Mouse (Mus musculus) B cell, adult 2 months (primary cell): ENCODE data around the gene Kif1b.

ENCODE experiments used
- DNase-seq, 2 experiments: peaks; one replicate each; pipeline ENCODE4 v3.0.0; 2022

Gene Kif1b

DNA sequence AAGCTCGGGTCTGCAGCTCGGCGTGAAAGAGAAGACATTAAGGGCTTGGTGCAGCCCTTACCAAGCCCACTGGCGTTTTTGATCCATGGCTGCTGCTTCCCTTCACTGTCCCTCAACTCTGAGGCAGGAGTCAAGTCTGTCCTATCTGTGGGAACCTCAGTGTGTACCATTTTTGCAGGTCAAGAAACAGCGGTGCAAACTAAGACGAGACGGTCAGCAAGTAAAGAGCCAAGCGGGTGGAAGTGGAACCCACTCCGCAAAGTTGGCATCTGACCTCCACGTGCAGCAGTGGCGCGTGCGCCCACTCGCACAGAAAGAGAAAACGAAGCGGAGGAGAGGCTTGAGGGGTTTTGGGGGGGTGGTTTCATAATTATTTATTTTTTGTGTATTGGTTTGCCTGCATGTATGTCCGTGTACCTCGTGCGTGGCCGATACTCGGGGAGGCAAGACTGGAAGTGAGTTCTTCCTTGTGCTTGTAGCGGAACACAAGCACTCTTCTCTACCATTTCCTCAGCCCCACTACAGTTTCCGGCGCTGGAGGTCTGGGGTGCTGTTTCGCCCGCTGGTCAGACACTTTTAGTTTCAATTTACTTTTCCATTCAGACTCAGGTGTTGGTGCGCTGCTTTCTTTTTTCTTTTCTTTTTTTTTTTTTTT is 140.4 kb downstream of the Kif1b start:
- peak; percentile 62 to 64 for DNase-seq

DNA sequence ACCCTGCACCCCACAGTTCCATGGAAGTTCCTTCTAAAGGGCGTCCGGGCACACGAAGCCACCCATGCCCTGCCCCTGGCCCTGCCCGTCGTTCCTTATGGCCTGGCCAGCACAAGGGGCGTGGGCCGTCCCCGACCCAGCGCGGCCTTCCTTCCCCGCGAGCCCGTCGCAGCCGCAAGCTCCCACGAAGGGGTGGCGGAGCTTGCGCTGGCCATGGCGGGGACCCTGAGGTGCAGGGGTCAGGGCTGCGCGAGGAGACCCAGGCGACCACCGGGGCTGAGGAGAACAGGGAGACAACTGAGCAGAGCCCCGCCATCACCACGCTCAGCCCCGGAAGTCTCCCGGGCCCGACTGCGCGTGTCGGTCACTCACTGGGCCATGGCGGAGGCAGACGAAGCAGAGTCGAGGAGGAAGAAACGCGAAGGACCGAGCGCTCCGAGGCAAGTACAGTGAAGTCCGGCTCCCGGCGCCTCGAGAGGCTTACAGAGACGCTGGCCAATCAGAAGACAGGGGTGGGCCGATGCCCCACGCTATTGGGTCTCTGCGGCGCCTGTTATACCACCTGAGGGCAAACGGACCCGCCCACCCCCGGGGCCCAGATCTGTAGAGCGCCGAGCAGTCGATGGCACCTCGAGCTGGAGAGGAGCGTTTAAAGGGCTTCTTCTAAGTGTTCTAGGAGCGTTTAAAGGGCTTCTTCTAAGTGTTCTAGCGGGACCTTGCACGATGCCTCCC is 141.1 kb downstream of the Kif1b start, which contains the start of gene Pgd:
Pgd (minus strand) TSS at position 557 of the 732 bp plus-strand sequence.
- DNase-seq: peak; percentile 94 to 96

DNA sequence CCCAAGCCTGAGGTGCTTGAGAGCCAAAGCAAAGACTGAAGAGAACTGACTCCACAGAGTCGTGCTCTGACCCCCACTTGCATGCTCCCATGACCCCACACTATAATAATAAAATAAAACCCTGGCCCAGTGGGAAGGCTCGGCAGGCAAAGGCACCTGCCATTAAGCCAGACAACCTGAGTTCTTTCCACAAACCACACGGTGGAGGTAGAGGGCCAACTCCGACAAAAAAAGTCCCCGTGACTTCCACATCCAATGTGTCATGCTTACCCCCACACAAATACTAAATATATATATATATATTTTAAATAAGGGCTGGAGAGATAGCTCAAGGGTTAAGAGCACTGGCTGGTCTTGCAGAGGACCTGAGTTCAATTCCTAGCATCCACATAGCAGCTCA is 143.3 kb downstream of the Kif1b start:
- DNase-seq: no peak

DNA sequence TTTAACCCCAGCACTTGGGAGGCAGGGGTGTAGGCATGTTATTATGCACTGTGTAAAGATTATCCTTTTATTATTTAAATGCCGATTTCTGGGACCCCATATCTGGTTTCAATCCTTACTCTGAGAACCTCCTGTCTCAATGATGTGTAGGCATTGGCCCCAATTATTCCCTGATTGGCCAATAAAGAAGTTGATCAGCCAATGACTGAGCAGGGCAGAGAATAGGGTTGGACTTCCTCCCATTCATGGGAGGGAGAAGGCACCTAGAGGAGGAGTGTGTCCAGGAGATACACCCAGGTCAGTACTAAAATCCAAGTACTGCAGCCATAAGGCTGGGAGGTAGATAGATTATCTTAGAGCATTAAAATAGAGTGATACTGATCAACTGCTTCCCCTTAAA is 144.3 kb downstream of the Kif1b start:
- DNase-seq: no peak

DNA sequence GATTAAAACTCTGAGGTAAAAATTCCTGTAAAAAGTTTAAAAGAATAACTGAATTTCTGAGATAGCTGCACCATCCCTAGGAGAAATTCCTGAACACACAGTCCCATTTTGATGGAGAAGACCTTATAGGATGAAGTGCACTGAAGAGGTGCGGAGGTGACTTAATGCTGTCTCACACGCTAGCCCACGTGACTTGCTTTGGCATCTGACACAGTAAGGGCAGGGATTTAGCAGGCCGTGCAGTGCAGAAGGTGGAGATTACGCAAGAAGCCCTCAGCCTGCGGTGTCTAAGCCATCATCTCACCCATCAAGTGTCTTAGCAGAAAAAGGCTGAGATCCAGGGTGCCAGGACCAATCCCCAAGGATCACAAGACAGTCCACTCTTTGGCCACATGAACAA is 146.3 kb downstream of the Kif1b start:
- DNase-seq: no peak

DNA sequence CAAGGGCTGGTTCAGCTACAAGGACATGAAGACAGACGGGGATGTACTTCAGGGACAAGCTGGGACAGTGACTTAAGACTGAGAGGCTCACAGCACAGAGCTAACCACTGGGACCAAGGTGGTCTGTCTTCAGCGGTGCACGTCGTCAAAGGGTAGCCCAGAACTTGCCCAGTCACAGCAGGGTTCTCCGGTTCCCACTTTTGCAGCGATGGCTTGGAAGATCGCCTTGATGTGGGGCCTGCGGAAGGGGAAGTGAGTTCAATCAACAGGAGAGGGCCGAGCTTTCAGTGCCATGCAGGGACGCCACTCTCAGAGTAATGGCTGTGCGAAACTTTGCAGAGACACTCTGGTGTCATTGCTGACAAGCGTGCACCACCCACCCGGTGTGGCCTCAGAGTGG is 147.6 kb downstream of the Kif1b start:
- no peak for DNase-seq

DNA sequence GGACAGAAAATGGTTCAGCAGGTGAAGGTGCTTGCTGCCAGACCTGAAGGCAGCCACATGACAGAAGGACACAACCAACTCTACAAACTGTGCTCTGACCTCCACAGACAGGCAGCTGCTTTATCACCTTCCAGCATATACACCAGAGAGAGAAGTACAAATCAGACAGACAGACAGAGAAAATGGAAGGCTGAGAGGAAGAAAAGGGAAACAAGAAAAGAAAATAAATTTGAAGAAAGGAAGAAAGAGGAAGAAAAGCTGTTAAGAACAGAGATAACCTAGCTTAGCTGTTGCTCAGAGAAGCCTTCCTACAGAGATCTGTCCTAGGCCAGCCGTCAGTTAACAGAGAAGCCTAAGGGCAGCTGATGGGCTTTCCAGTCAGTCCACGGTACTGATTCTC is 148.3 kb downstream of the Kif1b start:
- DNase-seq: no peak

DNA sequence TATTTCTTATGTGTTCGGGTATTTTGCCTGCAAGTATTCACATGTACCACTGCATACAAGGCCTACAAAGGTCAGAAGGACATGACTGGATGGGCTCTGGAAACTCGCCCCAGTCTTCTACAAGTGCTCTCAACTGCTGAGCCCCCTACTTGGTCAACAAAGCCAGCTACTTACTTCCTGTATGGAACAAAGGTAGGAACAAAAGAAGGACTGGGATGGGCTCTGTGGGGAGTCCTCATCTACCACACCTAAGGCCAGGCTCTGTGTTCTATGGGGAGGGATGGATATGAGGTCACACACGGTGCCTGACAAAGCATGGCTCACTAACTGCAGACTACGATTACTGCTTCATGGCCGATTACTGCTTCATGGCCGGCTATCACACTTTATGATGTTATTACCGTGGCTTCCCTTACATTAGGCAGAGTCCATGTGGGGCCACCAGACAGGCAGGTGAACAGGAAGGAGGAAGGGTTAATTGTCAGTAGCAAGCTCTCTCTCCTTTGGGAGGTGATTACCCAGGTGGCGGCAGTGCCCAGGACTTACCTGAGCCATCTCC is 150.0 kb downstream of the Kif1b start:
- DNase-seq: no peak

DNA sequence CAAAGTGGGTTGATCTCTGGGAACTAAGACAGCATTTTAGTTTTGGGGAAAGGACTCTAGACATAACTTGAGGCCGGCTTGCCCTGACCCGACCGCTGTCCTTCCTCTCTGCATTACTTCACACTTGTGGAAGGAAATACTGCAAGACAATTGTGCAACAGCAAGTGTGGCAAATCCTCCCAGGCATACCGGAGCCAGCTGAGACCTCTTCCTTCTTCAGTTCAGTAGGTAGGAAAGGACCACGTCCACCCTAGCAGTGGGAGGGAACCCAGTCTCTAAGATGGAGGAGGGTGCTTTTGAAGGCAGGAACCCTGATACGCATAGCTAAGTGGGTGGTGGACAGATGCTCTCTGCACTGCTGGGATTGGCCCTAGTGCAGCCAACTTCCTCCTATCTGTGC is 151.8 kb downstream of the Kif1b start:
- no peak for DNase-seq

DNA sequence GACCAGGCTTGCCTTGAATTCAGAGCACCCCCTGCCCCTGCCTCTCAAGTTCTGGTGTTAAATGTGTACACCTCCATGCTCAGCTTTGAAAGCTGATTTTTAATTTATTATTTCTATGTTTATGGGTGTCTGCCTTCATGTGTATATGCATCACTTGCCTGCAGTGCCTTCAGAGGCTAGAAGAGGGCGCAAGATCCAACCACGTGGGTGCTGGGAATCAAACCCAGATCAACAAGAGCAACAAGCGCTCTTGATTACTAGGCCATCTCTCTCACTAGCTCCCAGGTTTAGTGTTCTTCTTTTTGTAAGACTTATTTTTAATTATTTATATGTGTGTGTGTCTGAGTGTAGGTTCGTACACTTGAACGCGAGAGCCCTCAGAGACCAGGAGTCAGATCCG is 152.6 kb downstream of the Kif1b start:
- no peak for DNase-seq

DNA sequence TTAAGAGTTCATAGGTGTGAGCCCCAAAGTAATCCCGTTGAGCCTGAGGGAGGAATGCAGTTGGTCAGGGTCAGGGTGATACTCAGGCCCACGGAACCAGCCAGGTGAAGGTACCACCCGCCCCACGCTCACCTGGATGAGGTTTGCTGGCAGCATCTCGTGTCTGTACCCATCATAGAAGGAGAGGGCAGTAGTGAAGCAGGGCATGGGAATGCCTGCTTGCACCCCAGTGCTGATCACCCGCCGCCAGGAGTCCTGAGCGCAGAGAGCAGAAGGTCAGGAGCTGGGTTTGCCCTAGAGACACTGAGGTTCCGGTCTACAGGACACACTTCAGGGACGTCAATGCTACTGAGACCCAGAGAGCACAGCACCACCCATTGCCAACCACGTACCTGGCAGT is 156.8 kb downstream of the Kif1b start:
- no peak for DNase-seq

DNA sequence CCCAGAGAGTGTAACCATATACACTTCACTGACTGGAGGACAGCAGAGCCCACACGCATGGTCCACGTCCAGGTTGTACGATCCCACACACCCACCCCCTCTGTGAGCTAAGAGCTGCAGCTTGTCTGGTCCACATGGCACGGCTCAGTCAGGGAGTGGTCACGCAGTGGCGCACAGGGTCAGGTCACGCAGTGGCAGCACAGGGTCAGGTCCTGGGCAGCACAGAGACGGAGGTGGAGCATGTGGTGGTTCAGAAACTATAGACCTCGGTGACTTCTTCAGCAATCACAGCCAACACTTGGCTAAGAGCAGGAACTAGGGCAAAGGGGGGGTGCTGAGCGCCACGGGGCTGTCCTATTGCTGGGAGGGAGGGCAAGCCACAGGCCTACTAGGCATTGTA is 157.2 kb downstream of the Kif1b start:
- DNase-seq: no peak

DNA sequence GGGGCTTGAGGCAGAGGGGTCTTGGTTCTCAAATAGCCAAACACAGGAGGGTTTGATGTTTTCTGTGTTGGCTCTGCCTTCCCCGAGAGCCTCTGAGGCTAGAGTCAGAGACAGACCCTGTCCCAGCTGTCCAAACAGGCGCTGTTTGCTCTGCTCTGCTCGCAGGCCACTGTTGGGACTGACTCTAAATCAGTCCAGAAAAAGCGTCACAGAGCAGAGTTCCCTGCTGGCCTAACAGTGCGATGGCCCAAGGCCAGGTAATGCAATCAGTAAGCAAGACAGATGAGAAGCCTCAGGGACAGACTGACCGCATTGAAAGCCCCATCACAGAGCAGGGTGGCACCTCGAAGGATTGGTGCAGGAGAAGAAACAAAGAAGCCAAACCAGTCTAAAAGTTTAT is 157.9 kb downstream of the Kif1b start:
- no peak for DNase-seq

DNA sequence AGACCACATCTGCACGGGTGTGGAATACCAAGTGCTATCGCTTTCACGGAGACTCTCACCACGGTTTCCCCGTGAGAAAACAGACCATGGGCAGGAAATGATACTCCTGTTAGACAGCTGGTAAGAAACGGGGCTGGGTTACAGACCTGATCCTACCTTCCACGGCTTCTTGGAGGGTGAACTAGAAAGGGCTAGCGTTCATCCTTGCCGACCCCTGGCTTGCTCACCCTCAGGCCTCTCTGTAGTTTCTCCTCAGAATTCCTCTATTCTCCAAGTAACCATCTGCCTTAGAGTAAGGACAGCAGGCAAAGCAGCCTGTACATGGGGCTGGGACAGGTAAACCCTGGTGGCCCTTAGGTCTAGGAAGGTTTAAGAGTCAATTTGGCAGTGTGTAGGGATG is 158.3 kb downstream of the Kif1b start:
- DNase-seq: no peak

DNA sequence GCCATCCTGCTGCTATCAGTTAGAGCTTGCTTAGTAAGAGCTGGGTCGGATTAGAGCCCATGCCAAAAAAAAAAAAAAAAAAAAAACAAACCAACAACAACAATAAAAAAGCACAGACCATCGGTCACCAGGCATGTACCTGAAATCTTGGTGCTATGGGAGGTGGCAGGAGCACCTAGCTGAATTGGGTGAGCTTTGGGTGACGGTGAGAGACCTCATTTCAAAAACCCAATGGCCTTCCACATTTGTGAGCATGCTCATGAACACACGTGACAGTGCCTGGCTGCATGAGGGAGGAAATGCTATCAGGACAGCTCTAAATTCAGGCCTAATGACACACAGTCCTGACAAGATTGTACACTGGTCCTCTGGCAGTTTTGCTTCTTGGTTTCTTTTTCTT is 159.4 kb downstream of the Kif1b start:
- no peak for DNase-seq

DNA sequence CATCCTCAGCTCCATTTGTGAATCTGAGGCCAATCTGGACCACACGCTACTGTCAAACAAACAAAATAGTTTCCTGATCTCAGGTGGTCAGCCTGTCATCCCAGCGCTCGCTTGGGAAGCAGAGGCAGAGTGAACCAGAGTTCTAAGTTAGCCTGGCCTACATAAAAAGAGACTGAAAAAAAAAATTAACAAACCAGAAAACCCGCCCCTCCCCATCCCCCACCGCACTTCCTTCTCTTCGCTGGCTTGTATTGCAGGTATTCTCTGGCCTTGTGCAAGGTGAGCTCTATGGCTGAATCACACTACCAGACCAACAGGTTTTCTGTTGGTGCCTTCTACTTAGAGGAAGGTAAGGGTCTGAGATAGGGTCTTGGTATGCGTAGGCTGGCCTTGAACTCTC is 160.0 kb downstream of the Kif1b start:
- DNase-seq: no peak

DNA sequence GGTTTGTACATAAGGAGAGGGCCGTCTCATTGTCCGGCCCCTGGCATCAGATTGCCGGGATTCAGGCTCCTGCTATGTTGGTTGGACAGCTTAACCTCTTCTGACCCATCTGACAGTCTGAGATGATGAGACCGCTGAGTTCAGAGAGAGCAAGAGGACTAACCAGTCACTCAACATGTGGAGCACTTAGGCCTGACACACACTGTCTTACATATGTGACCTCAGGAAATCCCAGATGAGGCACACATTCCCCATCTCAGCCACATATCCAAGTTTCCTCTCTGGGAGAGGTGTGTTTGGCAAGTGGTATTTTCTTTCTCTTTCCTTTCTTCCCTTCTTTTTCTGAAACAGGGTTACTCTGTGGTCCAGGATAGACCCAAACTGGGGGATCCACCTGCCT is 162.3 kb downstream of the Kif1b start:
- no peak for DNase-seq

DNA sequence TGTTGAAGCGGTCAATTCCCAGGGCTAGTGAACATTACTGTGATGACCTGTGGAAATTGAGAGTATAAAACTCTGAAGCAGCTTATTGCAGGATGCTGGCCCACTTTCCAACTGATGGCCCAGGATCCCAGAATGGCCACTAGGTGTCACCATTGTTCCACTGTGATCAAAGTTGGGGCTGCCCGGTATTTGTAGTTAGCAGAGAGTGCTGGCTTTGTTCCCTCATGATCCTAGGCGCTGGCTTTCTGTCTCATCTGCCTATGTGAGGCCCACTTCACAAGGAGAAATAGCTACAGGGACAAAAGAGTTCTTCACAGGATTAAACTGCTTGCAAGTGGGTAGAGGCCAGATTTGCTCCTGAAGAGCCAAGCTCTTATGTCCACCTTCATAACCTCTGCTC is 163.0 kb downstream of the Kif1b start:
- peak; percentile 86 to 87 for DNase-seq

DNA sequence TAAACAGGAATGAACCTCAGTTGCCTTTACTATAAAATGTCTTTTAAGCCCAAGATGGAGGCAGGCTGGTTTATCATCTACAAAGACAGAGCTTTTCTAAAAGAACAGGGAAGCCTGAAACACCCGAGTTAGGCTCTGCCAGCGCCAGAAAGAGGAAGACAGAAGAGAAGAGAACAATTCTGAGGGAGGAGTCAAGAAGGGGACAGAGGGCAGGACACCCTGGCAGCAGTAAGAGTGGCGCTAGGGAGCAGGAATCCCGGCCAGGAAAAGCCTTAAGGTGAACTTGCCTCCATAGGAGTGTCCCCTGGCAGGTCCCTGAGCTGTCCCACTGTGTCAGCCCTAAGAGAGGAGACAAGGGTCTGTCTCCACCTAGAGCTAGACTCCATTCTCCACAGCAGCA is 163.9 kb downstream of the Kif1b start:
- DNase-seq: no peak

DNA sequence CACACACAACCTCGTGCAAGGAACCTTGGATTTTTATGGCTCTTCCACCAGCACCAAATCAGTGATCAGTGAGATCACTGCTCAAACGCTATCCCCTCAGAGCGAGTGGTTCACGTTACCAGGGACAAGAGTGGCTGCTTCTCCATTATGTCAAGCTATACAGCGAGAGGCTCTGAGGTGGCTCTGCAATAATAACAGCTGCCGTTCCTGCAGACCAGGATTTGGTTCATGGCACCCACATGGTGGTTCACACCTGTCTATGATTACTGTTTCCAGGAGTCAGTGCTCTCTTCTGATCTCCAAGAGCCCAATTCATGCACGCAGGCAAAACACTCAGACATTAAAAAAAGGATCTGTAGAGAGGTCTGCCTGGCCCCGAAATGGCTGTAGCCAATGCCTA is 169.0 kb downstream of the Kif1b start:
- DNase-seq: no peak

DNA sequence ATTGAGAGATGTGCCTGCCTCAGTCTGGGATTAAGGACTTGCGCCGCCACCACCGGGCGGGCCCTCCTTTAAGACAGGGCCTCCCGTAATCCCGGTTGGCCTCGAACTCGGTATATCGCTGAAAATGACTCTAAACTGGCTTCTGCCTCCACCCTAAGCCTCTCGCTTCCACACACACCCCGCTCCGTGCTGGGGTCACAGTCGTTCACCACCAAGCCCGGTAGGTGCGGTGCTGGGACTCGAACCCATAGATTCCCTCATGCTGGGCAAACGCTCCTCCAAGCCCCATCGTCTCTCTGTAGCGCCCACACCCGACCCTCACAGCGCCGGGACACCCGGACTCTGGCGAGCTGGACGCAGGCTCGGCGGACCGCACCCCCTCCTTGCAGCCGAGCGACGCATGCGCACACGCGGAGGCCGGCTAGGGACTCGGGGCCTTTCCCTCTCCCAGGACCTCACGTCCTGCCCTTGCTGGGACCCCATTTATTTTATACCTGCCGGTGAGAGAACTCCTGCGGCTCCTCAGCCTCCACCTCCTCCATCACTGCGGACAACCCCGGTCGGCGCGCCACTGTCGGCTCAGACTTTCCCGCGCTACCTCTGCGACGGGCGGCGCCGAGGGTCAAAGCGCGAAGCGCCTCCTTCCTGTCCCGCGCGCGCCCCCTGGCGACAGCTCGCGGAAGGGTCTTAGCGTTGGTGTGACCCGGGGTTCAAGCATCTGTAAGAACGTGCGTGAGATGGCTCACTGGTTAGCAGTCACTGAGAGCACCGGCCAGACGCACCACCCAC is 170.3 kb downstream of the Kif1b start, which contains the start of gene Cenps:
Cenps (minus strand) TSS at position 648 of the 789 bp plus-strand sequence.
- peak; percentile 93 to 95 for DNase-seq

DNA sequence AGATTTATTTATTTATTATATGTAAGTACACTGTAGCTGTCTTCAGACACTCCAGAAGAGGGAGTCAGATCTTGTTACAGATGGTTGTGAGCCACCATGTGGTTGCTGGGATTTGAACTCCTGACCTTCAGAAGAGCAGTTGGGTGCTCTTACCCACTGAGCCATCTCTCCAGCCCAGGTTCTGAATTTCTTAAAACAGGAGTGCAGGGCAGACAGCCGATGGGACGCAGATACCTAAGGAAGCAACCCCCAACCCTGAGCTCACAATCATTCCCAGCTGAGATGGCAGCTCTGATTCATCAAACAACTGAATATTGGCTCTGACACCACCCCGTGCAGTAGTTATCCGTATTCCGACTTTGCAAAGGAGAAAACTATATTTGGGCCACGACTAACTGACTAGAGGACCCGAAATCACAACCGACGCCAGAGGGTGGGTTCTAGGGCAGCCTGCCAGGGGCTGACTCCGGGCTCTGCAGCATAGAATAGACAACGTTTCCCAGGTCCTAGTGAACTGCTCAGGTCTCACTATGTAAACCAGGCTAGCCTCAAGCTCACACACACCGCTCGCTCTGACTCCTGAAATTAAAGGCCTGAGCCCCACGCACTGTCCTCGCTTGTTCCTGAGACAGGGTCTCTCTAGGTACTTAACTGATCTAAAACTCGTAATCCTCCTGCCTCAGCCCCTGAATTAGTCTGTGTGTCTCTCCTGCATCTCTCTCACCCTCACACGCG is 171.2 kb downstream of the Kif1b start:
- DNase-seq: no peak

DNA sequence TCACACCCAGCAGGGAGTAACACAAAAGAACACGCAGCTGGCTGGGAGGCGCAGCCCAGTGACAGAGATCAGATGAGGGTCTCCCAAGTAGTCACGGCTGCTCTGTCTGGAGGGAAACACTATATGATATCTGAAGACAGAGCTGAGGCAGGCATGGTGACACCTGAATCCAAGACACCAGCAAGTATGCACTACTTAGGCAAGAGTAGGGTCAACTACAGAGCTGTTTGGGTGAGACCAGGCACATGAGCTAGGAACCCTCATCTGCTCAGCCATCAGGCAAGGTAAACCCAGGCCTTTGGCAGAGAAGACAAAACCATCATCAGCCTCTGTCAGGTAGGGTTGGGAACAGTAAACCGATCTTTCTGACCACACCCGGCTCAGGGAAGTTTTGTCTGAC is 174.1 kb downstream of the Kif1b start:
- DNase-seq: no peak
